Mouse (Mus musculus) midbrain, embryonic 16.5 days (tissue): ENCODE results near the gene Olfr358. TPM values are rescaled to one million over a fixed set of nuclear protein-coding genes. Genes with fewer than 3 reads are reported as not detected.

ENCODE experiments used
- ATAC-seq: fragments of 200-750 bp; cut with Nextera tagmentation; 2 replicates; pipeline ENCODE4 v1.8.0; 2017; ENCODE audit warnings: moderate TSS enrichment
- H3K27ac ChIP-seq: fragments of 300-500 bp; sonication (generic); 2 replicates; pipeline ENCODE4 v1.5.1; 2014; ENCODE audit warnings: mild to moderate bottlenecking, low read length, mixed read lengths
- H3K27me3 ChIP-seq: fragments of 300-500 bp; sonication (generic); 2 replicates; pipeline ENCODE4 v1.6.1; 2014; ENCODE audit warnings: low read depth, low read length, mixed read lengths; ENCODE audit not compliant: control insufficient read depth, insufficient read depth
- H3K36me3 ChIP-seq: fragments of 300-500 bp; sonication (generic); 2 replicates; pipeline ENCODE4 v1.6.1; 2014; ENCODE audit warnings: mild to moderate bottlenecking, low read length, moderate library complexity, mixed read lengths; ENCODE audit not compliant: control insufficient read depth, insufficient read depth
- H3K4me1 ChIP-seq: fragments of 300-500 bp; sonication (generic); 2 replicates; pipeline ENCODE4 v1.6.1; 2014; ENCODE audit warnings: mild to moderate bottlenecking, low read length, mixed read lengths; ENCODE audit not compliant: control insufficient read depth, insufficient read depth
- H3K4me2 ChIP-seq: fragments of 300-500 bp; sonication (generic); 2 replicates; pipeline ENCODE4 v1.6.1; 2014; ENCODE audit warnings: mild to moderate bottlenecking, low read length, mixed read lengths
- H3K4me3 ChIP-seq: fragments of 300-500 bp; sonication (generic); 2 replicates; pipeline ENCODE4 v1.5.1; 2014; ENCODE audit warnings: low read depth, mild to moderate bottlenecking, low read length, moderate library complexity, mixed read lengths
- H3K9ac ChIP-seq: fragments of 300-500 bp; sonication (generic); 2 replicates; pipeline ENCODE4 v1.6.1; 2014; ENCODE audit warnings: low read depth, low read length, mixed read lengths
- H3K9me3 ChIP-seq: fragments of 300-500 bp; sonication (generic); replicated peaks from 2 replicates; pipeline ENCODE4 v1.6.1; 2014; ENCODE audit warnings: mild to moderate bottlenecking, low read length, mixed read lengths; ENCODE audit not compliant: control insufficient read depth, poor library complexity, severe bottlenecking
- whole genome bisulfite sequencing: fragments of 180-500 bp; shearing (Covaris S2); extraction: QIAGEN DNeasy Blood & Tissue Kit; methylation state at CpG from one replicate; pipeline ENCODE4 v1.1.7; 2014; 5-methylcytosine and 5-hydroxymethylcytosine counted together
- polyA plus RNA-seq: library from polyadenylated mRNA; unstranded; fragments of >200 nt; fragmentation: Nextera tagmentation; extraction: Ambion mirVana; gene quantifications from 2 replicates; pipeline ENCODE4 v1.2.1, GENCODE M21; 2015

Olfr358 gene
- polyA plus RNA-seq = not detected in 2 replicates

DNA sequence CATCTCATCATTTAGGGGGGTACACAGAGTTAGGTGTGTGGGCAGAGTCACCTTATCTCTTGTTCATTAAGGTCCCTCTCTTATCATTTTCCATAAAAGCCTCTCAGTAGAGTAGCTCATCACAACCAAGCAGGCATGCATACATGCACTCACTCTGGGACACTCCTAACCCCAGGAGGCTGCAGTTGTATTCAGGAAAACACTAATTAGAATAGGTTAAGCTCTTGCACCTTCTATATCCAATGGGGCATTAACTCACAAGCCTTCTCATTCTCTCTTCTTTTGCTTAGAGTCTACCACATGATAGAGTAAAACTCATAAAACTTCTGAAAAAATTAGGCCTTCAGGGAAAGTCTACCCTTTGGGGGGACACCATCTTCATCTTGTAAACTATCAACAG lies at the start of gene Olfr358:
TSS of gene Olfr358 (minus strand) at position 101 of the 400 bp plus-strand sequence.
- Histone ChIP-seq H3K36me3 (no peaks in the 10 kb centered on the region), H3K9ac (no peak within 1 kb of the TSS), H3K27ac (no peak within 1 kb of the TSS), H3K9me3 (peaks cover 11% of the 10 kb centered on the region), H3K4me1 (no peaks in the 10 kb centered on the region), H3K4me2 (no peak within 1 kb of the TSS), H3K4me3 (no peak within 1 kb of the TSS), H3K27me3 (no peaks in the 10 kb centered on the region)
- no peak for ATAC-seq

DNA sequence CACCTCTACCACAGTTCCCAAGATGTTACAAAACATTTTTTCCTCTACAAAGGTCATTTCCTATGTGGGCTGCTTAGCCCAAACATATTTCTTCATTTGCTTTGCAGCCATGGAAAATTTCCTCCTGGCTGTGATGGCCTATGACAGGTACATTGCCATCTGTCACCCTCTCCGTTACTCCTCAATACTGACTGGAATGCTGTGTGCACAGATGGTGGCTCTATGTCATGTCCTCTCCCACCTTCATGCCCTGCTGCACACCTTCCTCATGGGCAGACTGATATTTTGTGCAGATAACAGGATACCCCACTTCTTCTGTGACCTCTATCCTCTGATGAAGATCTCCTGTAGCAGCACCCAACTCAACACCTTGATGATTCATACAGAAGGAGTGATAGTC lies 12.1 kb downstream of the Olfr358 start:
- no peak overlapping the region for H3K4me2 ChIP-seq
- no peaks in the 10 kb centered on the region for H3K4me1 ChIP-seq
- ATAC-seq = no peak
- WGBS = 90% methylated on average over 1 of the region's 1 CpGs
- H3K9me3 ChIP-seq = peaks cover 11% of the 10 kb centered on the region; the same call in 1 of the 2 replicates
- H3K36me3 ChIP-seq = no peaks in the 10 kb centered on the region
- no peak overlapping the region for H3K9ac ChIP-seq
- no peak overlapping the region for H3K4me3 ChIP-seq
- no peaks in the 10 kb centered on the region for H3K27me3 ChIP-seq
- H3K27ac ChIP-seq = no peak overlapping the region

DNA sequence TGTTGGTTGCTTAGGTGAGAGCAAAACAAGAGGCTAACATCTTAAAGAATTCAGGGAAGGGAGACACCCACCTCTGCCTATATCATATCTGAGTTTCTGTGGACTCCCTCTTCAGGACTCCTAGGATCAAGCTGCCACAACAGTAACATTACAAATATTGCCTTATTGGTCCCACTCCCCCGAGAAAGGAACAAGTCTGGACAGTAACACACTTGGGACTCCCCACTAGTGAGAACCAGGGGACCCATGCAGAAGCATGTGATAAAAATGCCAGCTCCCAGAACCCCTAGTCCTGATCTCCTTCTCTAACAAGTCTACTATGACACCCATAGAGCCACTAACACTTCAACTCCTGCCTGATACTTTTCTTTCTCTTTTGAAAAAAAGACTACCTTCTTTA lies 15.6 kb downstream of the Olfr358 start, which contains the start of gene Olfr357:
TSS of gene Olfr357 (plus strand) at position 301 of the 400 bp plus-strand sequence.
- Histone ChIP-seq H3K27me3 (no peaks in the 10 kb centered on the region), H3K9ac (no peak within 1 kb of the TSS), H3K36me3 (no peaks in the 10 kb centered on the region), H3K4me2 (no peak within 1 kb of the TSS), H3K4me1 (no peaks in the 10 kb centered on the region), H3K4me3 (no peak within 1 kb of the TSS), H3K9me3 (peaks cover 9% of the 10 kb centered on the region; the same call in 1 of the 2 replicates), H3K27ac (no peak within 1 kb of the TSS)
- ATAC-seq = no peak
- WGBS = 76% methylated on average over 1 of the region's 1 CpGs

Other genes starting within 250 kb of the Olfr358 start
- gene Olfr348, start 225.1 kb downstream of the Olfr358 start, polyA plus RNA-seq = not detected in 2 replicates
- gene Olfr50, start 218.8 kb downstream of the Olfr358 start, polyA plus RNA-seq = not detected in 2 replicates
- gene Olfr3, start 192.3 kb downstream of the Olfr358 start, polyA plus RNA-seq = not detected in 2 replicates
- not detected in 2 replicates for gene Olfr350, start 163.0 kb downstream of the Olfr358 start, polyA plus RNA-seq
- not detected in 2 replicates for gene Olfr351, start 146.7 kb downstream of the Olfr358 start, polyA plus RNA-seq
- not detected in 2 replicates for gene Olfr352, start 140.9 kb downstream of the Olfr358 start, polyA plus RNA-seq
- not detected in 2 replicates for gene Olfr353, start 116.4 kb downstream of the Olfr358 start, polyA plus RNA-seq
- gene Olfr354, start 103.7 kb downstream of the Olfr358 start, polyA plus RNA-seq = not detected in 2 replicates
- gene Olfr355, start 80.4 kb downstream of the Olfr358 start, polyA plus RNA-seq = not detected in 2 replicates
- not detected in 2 replicates for gene Olfr356, start 72.2 kb downstream of the Olfr358 start, polyA plus RNA-seq
- not detected in 2 replicates for gene Olfr357, start 15.5 kb downstream of the Olfr358 start, polyA plus RNA-seq
- not detected in 2 replicates for gene Olfr360, start 56.4 kb upstream of the Olfr358 start, polyA plus RNA-seq
- gene Olfr361, start 80.0 kb upstream of the Olfr358 start, polyA plus RNA-seq = not detected in 2 replicates
- not detected in 2 replicates for gene Olfr362, start 108.6 kb upstream of the Olfr358 start, polyA plus RNA-seq
- not detected in 2 replicates for gene Olfr364-ps1, start 130.0 kb upstream of the Olfr358 start, polyA plus RNA-seq
- gene Olfr365, start 178.9 kb upstream of the Olfr358 start, polyA plus RNA-seq = not detected in 2 replicates
- not detected in 2 replicates for gene Olfr366, start 202.2 kb upstream of the Olfr358 start, polyA plus RNA-seq